Mouse (Mus musculus): ENCODE results near the gene Lcat.

- TF ChIP-seq POLR2AphosphoS2 (IDR thresholded peaks at IDR 0.05; ENCODE audit: low read length) = no peak
- TF ChIP-seq RAD21 (IDR thresholded peaks at IDR 0.05; ENCODE audit: low read depth, low read length) = no peak
- TF ChIP-seq CTCF (IDR thresholded peaks at IDR 0.05 in 2 of 3, conservative IDR thresholded peaks at IDR 0.05 in 1 of 3; ENCODE audit: control insufficient read depth in 1 of 3, insufficient read depth in 1 of 3, low read depth in 2 of 3, low read length in 3 of 3, poor library complexity in 1 of 3, severe bottlenecking in 1 of 3) = no peak
- no peak for TF ChIP-seq GATA1 (IDR thresholded peaks at IDR 0.05; ENCODE audit: low read depth, low read length)
- TF ChIP-seq ZNF384 (IDR thresholded peaks at IDR 0.05; ENCODE audit: low read depth, low read length) = no peak
- peak in 1 of 2 experiments; percentile 43; a peak in 1 of 4 replicates for TF ChIP-seq EP300 (IDR thresholded peaks at IDR 0.05; ENCODE audit: low read depth in 1 of 2, low read length in 2 of 2)
- no peak for TF ChIP-seq CHD2 (IDR thresholded peaks at IDR 0.05; ENCODE audit: low read length)
- TF ChIP-seq JUND (IDR thresholded peaks at IDR 0.05; ENCODE audit: low read depth, low read length) = no peak
Observed at GRCm38 (mm10) chr8:105961536-105961935, 18.4 kb upstream of the Lcat start.
